Mouse (Mus musculus): ENCODE measurements around the gene Arhgap11a.

DNA sequence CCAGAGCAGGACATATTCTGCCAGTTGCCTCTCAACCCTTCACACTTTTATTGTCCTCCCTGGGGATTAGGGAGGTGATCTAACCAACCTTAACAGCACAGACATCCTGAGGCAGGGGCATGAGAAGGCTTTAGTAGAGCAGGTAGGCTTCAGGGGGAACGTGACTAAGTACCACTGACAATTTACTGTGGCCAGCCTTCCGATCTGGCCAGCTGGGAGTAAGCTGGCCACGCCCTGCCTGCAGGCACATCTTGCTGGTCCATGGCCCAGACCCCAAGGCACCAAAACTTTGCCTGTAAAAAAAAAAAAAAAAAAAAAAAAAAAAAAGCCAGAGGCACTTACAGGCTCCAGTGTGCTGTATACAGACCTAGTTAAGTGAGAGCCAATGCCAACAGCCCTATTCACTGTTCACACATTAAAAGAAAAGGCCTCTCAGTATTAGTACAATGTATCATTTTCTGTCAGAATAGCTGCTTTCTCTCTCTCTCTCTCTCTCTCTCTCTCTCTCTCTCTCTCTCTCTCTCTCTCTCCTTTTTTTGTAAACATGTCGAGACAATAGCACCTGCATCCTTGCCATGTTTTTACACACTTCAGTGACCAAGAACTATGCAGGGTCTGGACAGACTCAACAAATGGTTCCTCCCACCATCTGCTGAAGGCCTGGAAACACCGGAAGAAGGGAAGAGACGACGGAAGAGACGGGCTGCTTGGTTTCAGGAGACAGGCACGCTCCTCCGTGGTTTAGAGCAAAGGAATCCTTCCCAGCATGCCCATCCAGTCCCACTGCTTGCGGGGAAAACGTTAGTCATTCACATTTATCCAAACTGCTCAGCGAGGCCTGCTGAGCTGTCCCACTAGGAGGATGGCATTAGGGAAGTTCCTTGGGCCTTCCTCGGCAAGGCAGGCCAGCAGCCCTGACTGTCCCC, 30.5 kb downstream of the Arhgap11a start:
- TF ChIP-seq CTCF (IDR thresholded peaks at IDR 0.05; ENCODE audit: insufficient read depth, low read depth, low read length) (no peak), POLR2A (IDR thresholded peaks at IDR 0.05; ENCODE audit: insufficient read depth, low read depth, low read length) (no peak)
